Mouse (Mus musculus) intestine, postnatal 0 days (tissue): ENCODE measurements around the gene Pde1a. TPM values are rescaled to one million over a fixed set of nuclear protein-coding genes. Genes with fewer than 3 reads are reported as not detected.

Experiments used
- ATAC-seq: fragments of 200-750 bp; cut with Nextera tagmentation; 2 replicates; pipeline ENCODE4 v1.8.0; 2017; ENCODE audit warnings: mild to moderate bottlenecking, moderate TSS enrichment, moderate library complexity
- H3K27ac ChIP-seq: fragments of 300-500 bp; sonication (generic); 2 replicates; pipeline ENCODE4 v1.5.1; 2014; ENCODE audit warnings: mild to moderate bottlenecking, low read depth, low read length, moderate library complexity
- H3K27me3 ChIP-seq: fragments of 300-500 bp; sonication (generic); replicated peaks from 2 replicates; pipeline ENCODE4 v1.6.1; 2014; ENCODE audit warnings: low read length, mixed read lengths; ENCODE audit not compliant: control insufficient read depth, insufficient read depth
- H3K36me3 ChIP-seq: fragments of 300-500 bp; sonication (generic); 2 replicates; pipeline ENCODE4 v1.6.1; 2014; ENCODE audit warnings: mild to moderate bottlenecking, moderate library complexity; ENCODE audit not compliant: control insufficient read depth, insufficient read depth
- H3K4me1 ChIP-seq: fragments of 300-500 bp; sonication (generic); replicated peaks from 2 replicates; pipeline ENCODE4 v1.6.1; 2014; ENCODE audit warnings: antibody characterized with exemption, low read length, mixed read lengths; ENCODE audit not compliant: control insufficient read depth, insufficient read depth
- H3K4me2 ChIP-seq: fragments of 300-500 bp; sonication (generic); replicated peaks from 2 replicates; pipeline ENCODE4 v1.6.1; 2014; ENCODE audit warnings: low read depth, mild to moderate bottlenecking, moderate library complexity
- H3K4me3 ChIP-seq: fragments of 300-500 bp; sonication (generic); 2 replicates; pipeline ENCODE4 v1.5.1; 2014; ENCODE audit warnings: low read depth, low read length
- H3K9ac ChIP-seq: fragments of 300-500 bp; sonication (generic); 2 replicates; pipeline ENCODE4 v1.6.1; 2014; ENCODE audit warnings: mild to moderate bottlenecking, low read depth, low read length
- H3K9me3 ChIP-seq: fragments of 300-500 bp; sonication (generic); 2 replicates; pipeline ENCODE4 v1.6.1; 2016; ENCODE audit warnings: mixed run types; ENCODE audit not compliant: control insufficient read depth
- CTCF ChIP-seq: sonication (generic); IDR thresholded peaks from 2 replicates; pipeline ENCODE4 v1.5.1; 2016; ENCODE audit warnings: low read depth, mild to moderate bottlenecking, control low read depth, antibody characterized with exemption, moderate library complexity
- WGBS: fragments of 180-500 bp; shearing (Covaris S2); extraction: QIAGEN DNeasy Blood & Tissue Kit; methylation state at CpG from one replicate; pipeline ENCODE4 v1.1.7; 2014; 5-methylcytosine and 5-hydroxymethylcytosine counted together
- polyA plus RNA-seq: library from polyadenylated mRNA; unstranded; fragments of >200 nt; fragmentation: Nextera tagmentation; extraction: Ambion mirVana; gene quantifications from 2 replicates; pipeline ENCODE4 v1.2.1, GENCODE M21; 2015

The Pde1a gene
- polyA plus RNA-seq, 1 experiment from 2014 or later: 14.5 TPM

GRCm38 (mm10) chr2:80080090-80080821, 49.0 kb downstream of the Pde1a start:
- Histone ChIP-seq H3K4me2 (no peak overlapping the region), H3K4me1 (no peaks in the 10 kb centered on the region), H3K27ac (no peak overlapping the region), H3K9me3 (no peaks in the 10 kb centered on the region), H3K36me3 (no peaks in the 10 kb centered on the region), H3K4me3 (no peak overlapping the region), H3K9ac (no peak overlapping the region), H3K27me3 (no peaks in the 10 kb centered on the region)
- 86% methylated on average over 9 of the region's 9 CpGs for WGBS
- TF ChIP-seq CTCF: no peak
- no peak for ATAC-seq

GRCm38 (mm10) chr2:80079618-80080017, 49.6 kb downstream of the Pde1a start:
- WGBS: 88% methylated on average over 4 of the region's 4 CpGs
- Histone ChIP-seq H3K9me3 (no peaks in the 10 kb centered on the region), H3K27me3 (no peaks in the 10 kb centered on the region), H3K36me3 (no peaks in the 10 kb centered on the region), H3K4me3 (no peak overlapping the region), H3K27ac (no peak overlapping the region), H3K4me2 (no peak overlapping the region), H3K4me1 (no peaks in the 10 kb centered on the region), H3K9ac (no peak overlapping the region)
- no peak for ATAC-seq
- no peak for TF ChIP-seq CTCF

- H3K27me3 ChIP-seq: no peaks in the 10 kb centered on the region
Measured at GRCm38 (mm10) chr2:80076323-80076722, 52.9 kb downstream of the Pde1a start.

DNA sequence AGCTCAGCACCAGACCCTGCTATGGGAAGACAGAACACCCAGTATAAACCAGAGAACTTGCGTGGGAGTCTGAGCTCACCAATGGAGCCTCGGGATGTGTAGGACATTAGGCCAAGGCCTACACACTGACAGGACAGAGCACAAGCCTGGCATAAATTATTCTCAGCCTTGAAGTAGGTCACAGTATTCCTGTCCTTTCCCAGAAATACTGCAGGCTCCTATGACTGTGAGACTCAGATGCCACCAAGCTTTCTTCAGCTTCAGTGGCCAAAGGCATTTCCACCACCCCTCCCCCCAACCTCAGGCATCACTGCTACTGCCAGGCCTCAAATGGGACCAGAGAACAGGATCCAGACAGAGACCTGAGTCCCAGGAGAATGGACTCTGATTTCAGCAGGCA, 54.7 kb downstream of the Pde1a start:
- no peak overlapping the region for H3K4me2 ChIP-seq
- H3K9ac ChIP-seq: no peak overlapping the region
- WGBS: 89% methylated on average over 2 of the region's 2 CpGs
- H3K9me3 ChIP-seq: no peaks in the 10 kb centered on the region
- no peak overlapping the region for H3K27ac ChIP-seq
- H3K4me1 ChIP-seq: no peaks in the 10 kb centered on the region
- H3K4me3 ChIP-seq: no peak overlapping the region
- TF ChIP-seq CTCF: no peak
- no peaks in the 10 kb centered on the region for H3K27me3 ChIP-seq
- ATAC-seq: no peak
- no peaks in the 10 kb centered on the region for H3K36me3 ChIP-seq

More at GRCm38 (mm10) chr2:80076323-80076722, 52.9 kb downstream of the Pde1a start:
- 81% methylated on average over 4 of the region's 4 CpGs for WGBS
- Histone ChIP-seq H3K27ac (no peak overlapping the region), H3K36me3 (no peaks in the 10 kb centered on the region), H3K4me1 (no peaks in the 10 kb centered on the region), H3K9me3 (no peaks in the 10 kb centered on the region), H3K4me2 (no peak overlapping the region), H3K9ac (no peak overlapping the region), H3K4me3 (no peak overlapping the region)
- TF ChIP-seq CTCF: no peak
- ATAC-seq: no peak

DNA sequence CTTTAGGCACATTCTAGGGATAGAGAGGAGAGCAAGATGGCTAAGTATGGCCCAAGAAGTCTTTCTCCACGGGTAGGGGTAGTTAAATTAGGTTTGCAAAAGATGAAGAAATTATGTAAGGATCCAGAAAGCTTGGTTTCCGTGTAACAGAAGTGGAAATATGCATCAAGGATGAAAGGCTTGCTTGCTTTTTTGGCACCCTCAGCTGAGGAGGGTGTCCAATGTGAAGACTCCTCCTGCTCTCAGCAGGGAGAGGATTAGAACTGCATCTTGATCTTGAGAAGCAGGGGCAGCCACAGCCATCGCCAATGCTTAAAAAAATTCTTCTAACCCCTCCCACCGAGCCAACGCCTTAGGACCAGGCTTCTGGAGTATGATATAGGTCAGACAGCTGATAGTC, 55.2 kb downstream of the Pde1a start:
- ATAC-seq: no peak
- H3K36me3 ChIP-seq: no peaks in the 10 kb centered on the region
- no peak overlapping the region for H3K9ac ChIP-seq
- no peaks in the 10 kb centered on the region for H3K9me3 ChIP-seq
- H3K4me1 ChIP-seq: no peaks in the 10 kb centered on the region
- TF ChIP-seq CTCF: no peak
- WGBS: 46% methylated on average over 5 of the region's 5 CpGs
- H3K27ac ChIP-seq: no peak overlapping the region
- no peak overlapping the region for H3K4me3 ChIP-seq
- no peak overlapping the region for H3K4me2 ChIP-seq
- no peaks in the 10 kb centered on the region for H3K27me3 ChIP-seq

DNA sequence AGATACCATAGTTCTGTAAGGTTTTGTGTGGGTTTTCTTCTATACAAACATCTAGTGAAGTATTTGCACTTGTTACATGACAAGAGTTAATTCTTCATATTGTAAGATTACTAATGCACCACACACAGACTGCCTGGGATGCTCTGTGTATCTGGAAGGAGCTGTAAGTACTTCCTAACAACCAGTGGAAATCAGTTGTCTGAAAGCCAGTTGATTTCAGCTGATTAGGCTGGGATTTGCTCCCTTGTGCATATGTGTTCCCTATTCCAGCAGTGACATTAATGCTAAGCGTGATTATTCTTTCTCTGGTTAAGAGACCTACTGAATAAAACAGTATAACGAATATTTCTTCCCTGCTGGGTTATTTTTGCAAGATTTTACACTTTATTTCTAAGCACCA, 55.8 kb downstream of the Pde1a start:
- Histone ChIP-seq H3K9ac (no peak overlapping the region), H3K4me1 (no peaks in the 10 kb centered on the region), H3K27me3 (no peaks in the 10 kb centered on the region), H3K4me2 (no peak overlapping the region), H3K9me3 (no peaks in the 10 kb centered on the region), H3K36me3 (no peaks in the 10 kb centered on the region), H3K27ac (no peak overlapping the region), H3K4me3 (no peak overlapping the region)
- TF ChIP-seq CTCF: no peak
- WGBS: 73% methylated on average over 2 of the region's 2 CpGs
- no peak for ATAC-seq

DNA sequence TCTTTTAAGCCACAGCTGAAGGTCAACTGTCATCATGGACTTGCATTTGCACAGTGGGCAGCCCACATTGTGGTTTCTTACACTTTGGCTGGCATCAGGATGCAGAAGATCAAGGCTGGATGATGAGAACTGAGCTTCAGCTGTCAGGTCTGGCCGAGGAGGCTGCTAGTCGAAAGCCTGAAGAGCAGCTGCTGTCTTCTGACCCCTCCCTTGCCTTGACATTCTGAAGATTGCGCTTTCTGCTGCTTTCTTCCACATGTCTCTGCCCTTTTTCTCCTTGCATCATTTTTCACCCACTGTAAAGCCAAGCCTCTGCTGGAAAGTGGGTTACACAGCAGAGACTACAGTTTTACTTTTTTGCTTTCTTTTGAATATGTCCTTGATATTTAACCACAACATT, 59.5 kb downstream of the Pde1a start:
- H3K4me3 ChIP-seq: no peak overlapping the region
- no peaks in the 10 kb centered on the region for H3K27me3 ChIP-seq
- no peaks in the 10 kb centered on the region for H3K9me3 ChIP-seq
- TF ChIP-seq CTCF: no peak
- no peaks in the 10 kb centered on the region for H3K36me3 ChIP-seq
- H3K9ac ChIP-seq: no peak overlapping the region
- WGBS: 61% methylated on average over 3 of the region's 3 CpGs
- H3K4me2 ChIP-seq: no peak overlapping the region
- H3K4me1 ChIP-seq: no peaks in the 10 kb centered on the region
- no peak overlapping the region for H3K27ac ChIP-seq
- ATAC-seq: no peak
